Mouse (Mus musculus) myocyte (in vitro differentiated cells): ENCODE data around the gene Tex14. TPM values are rescaled to one million over a fixed set of nuclear protein-coding genes. Genes with fewer than 3 reads are reported as not detected.

ENCODE experiments used
- H3K27me3 ChIP-seq: one replicate; pipeline ENCODE4 v1.6.1; 2011; ENCODE audit not compliant: control insufficient read depth, insufficient read depth, insufficient read length
- H3K36me3 ChIP-seq: one replicate; pipeline ENCODE4 v1.6.1; 2011; ENCODE audit not compliant: control insufficient read depth, insufficient read depth
- H3K4me2 ChIP-seq: one replicate; pipeline ENCODE4 v1.6.1; 2011; ENCODE audit warnings: low read depth, control low read depth
- H3K4me3 ChIP-seq: one replicate; pipeline ENCODE4 v1.5.1; 2011; ENCODE audit warnings: mild to moderate bottlenecking, control low read depth, moderate library complexity
- H3K79me2 ChIP-seq: one replicate; pipeline ENCODE4 v1.6.1; 2011; ENCODE audit not compliant: control insufficient read depth, insufficient read depth
- H3ac ChIP-seq: one replicate; pipeline ENCODE4 v1.6.1; 2011; ENCODE audit not compliant: control insufficient read depth, insufficient read length
- CEBPB ChIP-seq: IDR thresholded peaks from 2 replicates; pipeline ENCODE4 v1.6.1; 2011; ENCODE audit warnings: mild to moderate bottlenecking, moderate library complexity; ENCODE audit not compliant: poor library complexity, insufficient read depth, severe bottlenecking
- E2F4 ChIP-seq: IDR thresholded peaks from one replicate; pipeline ENCODE4 v1.6.1; 2011; ENCODE audit warnings: mild to moderate bottlenecking, control low read depth, moderate library complexity; ENCODE audit not compliant: insufficient read depth
- MAX ChIP-seq: IDR thresholded peaks from one replicate; pipeline ENCODE4 v1.6.1; 2011; ENCODE audit warnings: low read depth, mild to moderate bottlenecking, control low read depth
- MYOD1 ChIP-seq, 3 experiments: IDR thresholded peaks; one replicate each; pipeline ENCODE4 v1.6.1; 2011; ENCODE audit warnings: control low read depth in 2 of 3, low read depth in 2 of 3, mild to moderate bottlenecking in 2 of 3, moderate library complexity in 1 of 3; ENCODE audit not compliant: insufficient read length in 2 of 3, control insufficient read depth in 1 of 3
- MYOG ChIP-seq, 3 experiments: IDR thresholded peaks; one replicate each; pipeline ENCODE4 v1.6.1; 2011; ENCODE audit warnings: control low read depth in 2 of 3, low read depth in 2 of 3, mild to moderate bottlenecking in 2 of 3; ENCODE audit not compliant: insufficient read length in 2 of 3, control insufficient read depth in 1 of 3, insufficient read depth in 1 of 3
- POLR2A ChIP-seq: IDR thresholded peaks from one replicate; pipeline ENCODE4 v1.6.1; 2011; ENCODE audit warnings: low read depth, mild to moderate bottlenecking, control low read depth, moderate library complexity; ENCODE audit not compliant: insufficient read length
- POLR2AphosphoS2 ChIP-seq: IDR thresholded peaks from one replicate; pipeline ENCODE4 v1.6.1; 2011; ENCODE audit warnings: low read depth, control low read depth; ENCODE audit not compliant: insufficient read length
- REST ChIP-seq: IDR thresholded peaks from one replicate; pipeline ENCODE4 v1.6.1; 2011; ENCODE audit warnings: mild to moderate bottlenecking, control low read depth, moderate library complexity; ENCODE audit not compliant: insufficient read depth, insufficient read length
- SRF ChIP-seq: IDR thresholded peaks from one replicate; pipeline ENCODE4 v1.6.1; 2011; ENCODE audit warnings: low read depth; ENCODE audit not compliant: control insufficient read depth, insufficient read length
- TCF12 ChIP-seq: IDR thresholded peaks from one replicate; pipeline ENCODE4 v1.6.1; 2011; ENCODE audit warnings: mild to moderate bottlenecking, control low read depth; ENCODE audit not compliant: poor library complexity, insufficient read depth, severe bottlenecking
- TCF3 ChIP-seq: IDR thresholded peaks from one replicate; pipeline ENCODE4 v1.6.1; 2011; ENCODE audit warnings: low read depth, control low read depth; ENCODE audit not compliant: insufficient read length
- USF1 ChIP-seq: IDR thresholded peaks from one replicate; pipeline ENCODE4 v1.6.1; 2011; ENCODE audit warnings: low read depth, mild to moderate bottlenecking, control low read depth, moderate library complexity
- polyA plus RNA-seq: library from polyadenylated mRNA; unstranded; fragments of >200 nt; fragmentation: generic; extraction: Trizol; gene quantifications from one replicate; pipeline ENCODE4 v1.2.1, GENCODE M21; 2012; ENCODE audit warnings: missing spikeins

The Tex14 gene
- polyA plus RNA-seq, 1 experiment, result 0.13 TPM

GRCm38 (mm10) chr11:87365120-87365519, 39.7 kb upstream of the Tex14 start:
- Histone ChIP-seq H3K36me3 (no peaks in the 10 kb centered on the region), H3K4me2 (no peak overlapping the region), H3K79me2 (no peaks in the 10 kb centered on the region), H3ac (no peak overlapping the region), H3K27me3 (no peaks in the 10 kb centered on the region), H3K4me3 (no peak overlapping the region)
- no peak for TF ChIP-seq MAX
- TF ChIP-seq MYOD1 (IDR thresholded peaks at IDR 0.05; ENCODE audit: control insufficient read depth in 1 of 3, insufficient read length in 2 of 3, low read depth in 2 of 3), result no peak
- no peak for TF ChIP-seq USF1
- TF ChIP-seq E2F4, result no peak
- no peak for TF ChIP-seq REST
- no peak for TF ChIP-seq MYOG (IDR thresholded peaks at IDR 0.05; ENCODE audit: control insufficient read depth in 1 of 3, insufficient read depth in 1 of 3, insufficient read length in 2 of 3, low read depth in 2 of 3)
- no peak for TF ChIP-seq POLR2A
- no peak for TF ChIP-seq TCF3
- no peak for TF ChIP-seq TCF12
- no peak for TF ChIP-seq POLR2AphosphoS2
- TF ChIP-seq SRF, result no peak
- TF ChIP-seq CEBPB, result no peak

GRCm38 (mm10) chr11:87367061-87367460, 37.8 kb upstream of the Tex14 start:
- no peak for TF ChIP-seq MAX
- TF ChIP-seq E2F4, result no peak
- TF ChIP-seq MYOG (IDR thresholded peaks at IDR 0.05; ENCODE audit: control insufficient read depth in 1 of 3, insufficient read depth in 1 of 3, insufficient read length in 2 of 3, low read depth in 2 of 3), result no peak
- no peak for TF ChIP-seq USF1
- TF ChIP-seq POLR2A, result no peak
- no peak for TF ChIP-seq TCF12
- TF ChIP-seq SRF, result no peak
- no peak for TF ChIP-seq POLR2AphosphoS2
- no peak for TF ChIP-seq CEBPB
- H3ac ChIP-seq, result no peak overlapping the region
- no peaks in the 10 kb centered on the region for H3K36me3 ChIP-seq
- H3K79me2 ChIP-seq, result no peaks in the 10 kb centered on the region
- no peaks in the 10 kb centered on the region for H3K27me3 ChIP-seq
- H3K4me3 ChIP-seq, result no peak overlapping the region
- no peak overlapping the region for H3K4me2 ChIP-seq

- H3K27me3 ChIP-seq, result no peaks in the 10 kb centered on the region
- TF ChIP-seq MYOD1 (IDR thresholded peaks at IDR 0.05; ENCODE audit: control insufficient read depth in 1 of 3, insufficient read length in 2 of 3, low read depth in 2 of 3), result no peak
- H3K4me3 ChIP-seq, result no peak overlapping the region
- H3K4me2 ChIP-seq, result no peak overlapping the region
- H3ac ChIP-seq, result no peak overlapping the region
- no peaks in the 10 kb centered on the region for H3K36me3 ChIP-seq
- no peaks in the 10 kb centered on the region for H3K79me2 ChIP-seq
These were observed 36.8 kb upstream of the Tex14 start for GRCm38 (mm10) chr11:87367865-87368580.

- H3K4me2 ChIP-seq, result no peak overlapping the region
- H3ac ChIP-seq, result no peak overlapping the region
- no peaks in the 10 kb centered on the region for H3K36me3 ChIP-seq
- no peaks in the 10 kb centered on the region for H3K27me3 ChIP-seq
- no peak overlapping the region for H3K4me3 ChIP-seq
- no peaks in the 10 kb centered on the region for H3K79me2 ChIP-seq
- TF ChIP-seq SRF (no peak), USF1 (no peak), TCF12 (no peak), CEBPB (no peak), E2F4 (no peak), REST (no peak), TCF3 (no peak), MYOD1 (IDR thresholded peaks at IDR 0.05; ENCODE audit: control insufficient read depth in 1 of 3, insufficient read length in 2 of 3, low read depth in 2 of 3) (no peak), POLR2A (no peak), MAX (no peak)
These were observed 20.3 kb upstream of the Tex14 start for GRCm38 (mm10) chr11:87384551-87384950.

- TF ChIP-seq E2F4, result no peak
- no peak for TF ChIP-seq TCF3
- TF ChIP-seq REST, result no peak
- TF ChIP-seq POLR2AphosphoS2, result no peak
- TF ChIP-seq SRF, result no peak
- TF ChIP-seq USF1, result no peak
- no peak for TF ChIP-seq MYOD1 (IDR thresholded peaks at IDR 0.05; ENCODE audit: control insufficient read depth in 1 of 3, insufficient read length in 2 of 3, low read depth in 2 of 3)
- no peak for TF ChIP-seq CEBPB
- TF ChIP-seq MAX, result no peak
- no peak for TF ChIP-seq POLR2A
- TF ChIP-seq TCF12, result no peak
- no peak for TF ChIP-seq MYOG (IDR thresholded peaks at IDR 0.05; ENCODE audit: control insufficient read depth in 1 of 3, insufficient read depth in 1 of 3, insufficient read length in 2 of 3, low read depth in 2 of 3)
- Histone ChIP-seq H3K36me3 (no peaks in the 10 kb centered on the region), H3K27me3 (no peaks in the 10 kb centered on the region), H3K79me2 (no peaks in the 10 kb centered on the region), H3K4me2 (no peak overlapping the region), H3K4me3 (no peak overlapping the region), H3ac (no peak overlapping the region)
These were observed 19.2 kb upstream of the Tex14 start for GRCm38 (mm10) chr11:87385676-87386075.
